Mouse (Mus musculus) inflammation-experienced regulatory T-cells, adult 6 months (primary cell): ENCODE measurements around the gene Cdadc1. TPM values are rescaled to one million over a fixed set of nuclear protein-coding genes. Genes with fewer than 3 reads are reported as not detected.

Source experiments
- ATAC-seq: one replicate; pipeline ENCODE4 v1.8.0; 2017
- polyA plus RNA-seq, 3 experiments: library from polyadenylated mRNA; unstranded; fragments of 100-300 nt; shearing (Covaris generic); gene quantifications; one replicate each; pipeline ENCODE4 v1.2.1; 2017

Cdadc1 gene
- polyA plus RNA-seq, 3 experiments from 2014 or later = 33.3 to 56.1 (median 37.0) TPM

GRCm38 (mm10) chr14:59612920-59613625, 15.3 kb upstream of the Cdadc1 start:
- no peak for ATAC-seq

- no peak for ATAC-seq
Observed at GRCm38 (mm10) chr14:59607021-59607420, 9.3 kb upstream of the Cdadc1 start.

- ATAC-seq = peak; percentile 58
Observed at GRCm38 (mm10) chr14:59605671-59606353, 8.1 kb upstream of the Cdadc1 start.

GRCm38 (mm10) chr14:59604002-59604645, 6.4 kb upstream of the Cdadc1 start:
- ATAC-seq = peak; percentile 60

- ATAC-seq = no peak
Observed at GRCm38 (mm10) chr14:59598260-59598627, 485 bp upstream of the Cdadc1 start.

GRCm38 (mm10) chr14:59594988-59595387, 2.8 kb downstream of the Cdadc1 start:
- no peak for ATAC-seq

GRCm38 (mm10) chr14:59592593-59592992, 5.2 kb downstream of the Cdadc1 start:
- ATAC-seq = no peak

GRCm38 (mm10) chr14:59591901-59592300, 5.9 kb downstream of the Cdadc1 start:
- no peak for ATAC-seq

GRCm38 (mm10) chr14:59590614-59591013, 7.1 kb downstream of the Cdadc1 start:
- peak; percentile 50 for ATAC-seq

- no peak for ATAC-seq
Observed at GRCm38 (mm10) chr14:59576385-59576784, 21.4 kb downstream of the Cdadc1 start.

GRCm38 (mm10) chr14:59566756-59567155, 31.0 kb downstream of the Cdadc1 start:
- no peak for ATAC-seq

- no peak for ATAC-seq
Observed at GRCm38 (mm10) chr14:59557886-59558285, 39.9 kb downstream of the Cdadc1 start.

- ATAC-seq = no peak
Observed at GRCm38 (mm10) chr14:59557071-59557470, 40.7 kb downstream of the Cdadc1 start.

- ATAC-seq = peak; percentile 63
Observed at GRCm38 (mm10) chr14:59555928-59556531, 41.7 kb downstream of the Cdadc1 start.

- no peak for ATAC-seq
Observed at GRCm38 (mm10) chr14:59555018-59555417, 42.7 kb downstream of the Cdadc1 start.

GRCm38 (mm10) chr14:59554025-59554424, 43.7 kb downstream of the Cdadc1 start:
- ATAC-seq = no peak

GRCm38 (mm10) chr14:59551956-59552355, 45.8 kb downstream of the Cdadc1 start:
- no peak for ATAC-seq

GRCm38 (mm10) chr14:59550841-59551240, 46.9 kb downstream of the Cdadc1 start:
- no peak for ATAC-seq

- ATAC-seq = no peak
Observed at GRCm38 (mm10) chr14:59549106-59549505, 48.7 kb downstream of the Cdadc1 start.

GRCm38 (mm10) chr14:59548532-59548931, 49.2 kb downstream of the Cdadc1 start:
- ATAC-seq = no peak

- ATAC-seq = no peak
Observed at GRCm38 (mm10) chr14:59547530-59547929, 50.2 kb downstream of the Cdadc1 start.

GRCm38 (mm10) chr14:59546162-59546880, 51.4 kb downstream of the Cdadc1 start:
- ATAC-seq = no peak

- no peak for ATAC-seq
Observed at GRCm38 (mm10) chr14:59543956-59544355, 53.8 kb downstream of the Cdadc1 start.
